Mouse (Mus musculus): Measurements from ENCODE around the gene Kmt2d. TPM values are rescaled to one million over a fixed set of nuclear protein-coding genes. Genes with fewer than 3 reads are reported as not detected.

The Kmt2d gene
- polyA plus RNA-seq, 1 experiment: 37.5 TPM

DNA sequence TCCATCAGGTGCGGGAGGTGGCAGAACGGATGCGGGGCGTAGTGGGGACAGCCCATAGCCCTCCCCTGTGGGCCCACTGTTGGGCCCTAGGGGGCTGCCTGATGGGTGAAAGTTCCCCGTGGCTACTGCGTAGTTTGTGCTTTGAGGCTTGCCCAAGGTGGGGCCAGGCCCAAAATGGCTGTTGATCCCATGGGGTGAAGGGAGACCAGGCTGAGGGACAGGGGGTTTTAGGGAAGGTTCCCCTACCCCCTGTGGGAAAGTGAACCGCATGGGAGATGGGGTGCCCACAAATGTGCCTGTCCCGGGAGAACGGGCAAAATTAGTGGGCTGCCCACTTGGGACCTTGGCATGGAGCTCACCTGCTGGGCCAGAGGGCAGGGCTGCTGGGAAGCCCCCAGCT, 18.9 kb downstream of the Kmt2d start:
- no peak for TF ChIP-seq CTCF (IDR thresholded peaks at IDR 0.05; ENCODE audit: borderline replicate concordance, extremely low read depth, insufficient read depth, insufficient read length)
- TF ChIP-seq POLR2A (IDR thresholded peaks at IDR 0.05; ENCODE audit: borderline replicate concordance, extremely low read depth, insufficient read depth, insufficient read length, poor library complexity, severe bottlenecking): no peak
- no peak for DNase-seq (ENCODE audit: low read depth)

DNA sequence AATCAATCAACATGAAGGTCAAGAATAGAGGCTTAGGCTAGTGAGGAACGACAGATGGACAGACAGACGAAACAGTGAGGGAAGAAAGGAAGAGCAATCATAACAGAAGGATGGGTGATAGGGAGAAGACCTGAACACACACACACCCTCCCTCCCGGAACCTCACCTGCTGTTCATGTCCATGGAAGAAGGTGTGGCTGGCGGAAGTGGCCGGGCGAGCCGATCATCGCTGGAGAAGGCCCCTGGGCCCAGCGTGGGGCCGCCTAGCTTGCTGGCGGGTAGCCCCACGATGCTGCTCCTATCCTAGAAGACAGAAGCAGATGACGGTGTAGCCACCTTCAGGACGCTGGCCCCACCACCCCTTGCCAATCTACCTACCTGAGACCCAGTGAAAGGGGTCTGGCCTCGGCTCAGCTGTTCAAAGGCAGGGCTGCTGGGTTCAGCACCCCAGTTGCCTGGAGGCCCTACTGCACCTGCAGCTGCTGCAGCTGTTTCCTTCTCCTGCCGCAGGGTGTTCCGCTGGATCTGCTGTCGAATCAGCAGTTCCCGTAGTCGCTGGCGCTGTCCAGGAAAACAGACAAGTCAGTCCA, 19.7 kb downstream of the Kmt2d start:
- no peak for TF ChIP-seq POLR2A (IDR thresholded peaks at IDR 0.05; ENCODE audit: borderline replicate concordance, extremely low read depth, insufficient read depth, insufficient read length, poor library complexity, severe bottlenecking)
- no peak for TF ChIP-seq CTCF (IDR thresholded peaks at IDR 0.05; ENCODE audit: borderline replicate concordance, extremely low read depth, insufficient read depth, insufficient read length)
- no peak for DNase-seq (ENCODE audit: low read depth)

DNA sequence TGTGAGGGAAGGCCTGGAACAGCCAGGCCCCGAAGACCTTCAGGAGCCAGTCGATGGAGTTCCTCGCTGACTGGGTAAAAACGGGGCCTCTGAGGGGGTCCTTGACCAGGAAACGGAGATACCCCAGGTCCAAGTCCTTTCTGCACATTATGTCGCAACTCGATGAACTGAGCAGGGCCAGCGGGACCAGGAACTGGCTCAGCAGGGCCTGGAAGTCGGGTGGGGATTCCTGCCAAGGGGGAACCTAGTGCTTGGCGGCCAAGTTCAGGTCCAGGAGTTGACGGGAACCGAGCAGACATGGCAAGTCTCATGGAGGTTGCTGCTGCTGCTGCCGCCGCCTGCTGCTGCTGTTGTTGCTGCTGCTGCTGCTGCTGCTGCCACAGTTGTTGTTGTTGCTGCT, 20.3 kb downstream of the Kmt2d start:
- TF ChIP-seq CTCF (IDR thresholded peaks at IDR 0.05; ENCODE audit: borderline replicate concordance, extremely low read depth, insufficient read depth, insufficient read length) (no peak), POLR2A (IDR thresholded peaks at IDR 0.05; ENCODE audit: borderline replicate concordance, extremely low read depth, insufficient read depth, insufficient read length, poor library complexity, severe bottlenecking) (no peak)
- DNase-seq (ENCODE audit: low read depth): no peak

DNA sequence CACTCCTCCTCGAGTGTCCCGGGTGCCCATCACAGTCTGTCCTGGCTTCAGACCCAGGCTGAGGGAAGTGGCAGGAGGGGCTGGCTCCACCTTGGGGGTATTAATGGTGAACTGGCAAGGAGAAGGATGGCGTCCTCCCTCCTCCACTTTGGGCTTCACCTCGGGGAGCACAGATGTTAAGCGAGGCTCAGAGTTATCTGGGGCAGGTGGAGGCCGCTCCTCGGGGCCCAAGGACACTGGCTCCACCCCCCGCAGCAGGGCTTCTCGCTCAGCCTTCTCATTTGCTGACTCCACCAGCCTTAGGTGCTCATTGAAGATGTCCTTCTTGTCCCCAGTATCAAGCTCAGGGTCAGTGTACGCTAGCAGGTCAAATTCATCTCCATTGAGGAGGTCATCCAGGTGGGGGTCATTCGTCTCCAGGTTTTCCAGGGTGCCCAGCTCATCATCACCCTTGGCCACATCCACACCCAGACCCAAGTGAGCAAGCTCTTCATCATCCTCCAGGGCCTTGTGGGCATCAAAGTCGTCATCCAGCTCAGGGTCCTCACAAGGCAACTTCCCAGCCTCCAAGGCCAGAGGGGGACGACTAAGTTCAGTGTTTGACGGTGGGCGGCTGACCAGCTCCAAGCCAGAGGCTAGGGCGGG, 20.9 kb downstream of the Kmt2d start:
- TF ChIP-seq POLR2A (IDR thresholded peaks at IDR 0.05; ENCODE audit: borderline replicate concordance, extremely low read depth, insufficient read depth, insufficient read length, poor library complexity, severe bottlenecking) (no peak), CTCF (IDR thresholded peaks at IDR 0.05; ENCODE audit: borderline replicate concordance, extremely low read depth, insufficient read depth, insufficient read length) (no peak)
- no peak for DNase-seq (ENCODE audit: low read depth)

DNA sequence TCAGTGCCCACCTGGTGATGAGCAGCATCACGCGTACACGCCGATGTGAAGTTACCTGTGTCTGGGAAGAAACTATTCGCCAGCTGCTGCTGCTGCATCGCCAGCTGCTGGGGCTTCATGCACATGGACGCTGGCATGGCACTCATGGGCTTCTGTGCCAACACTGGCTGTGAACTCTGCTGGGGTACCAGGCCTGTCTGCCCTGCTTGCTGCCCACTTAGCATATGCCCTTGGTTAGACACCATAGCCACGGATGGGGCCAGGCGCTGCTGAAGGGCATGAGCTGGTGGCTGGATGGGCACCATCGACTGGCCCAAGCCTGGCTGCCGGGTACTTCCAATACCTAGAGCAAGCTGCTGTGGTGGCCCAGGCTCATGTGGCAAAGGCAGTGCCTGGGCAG, 21.8 kb downstream of the Kmt2d start:
- TF ChIP-seq POLR2A (IDR thresholded peaks at IDR 0.05; ENCODE audit: borderline replicate concordance, extremely low read depth, insufficient read depth, insufficient read length, poor library complexity, severe bottlenecking) (no peak), CTCF (IDR thresholded peaks at IDR 0.05; ENCODE audit: borderline replicate concordance, extremely low read depth, insufficient read depth, insufficient read length) (no peak)
- DNase-seq (ENCODE audit: low read depth): no peak

DNA sequence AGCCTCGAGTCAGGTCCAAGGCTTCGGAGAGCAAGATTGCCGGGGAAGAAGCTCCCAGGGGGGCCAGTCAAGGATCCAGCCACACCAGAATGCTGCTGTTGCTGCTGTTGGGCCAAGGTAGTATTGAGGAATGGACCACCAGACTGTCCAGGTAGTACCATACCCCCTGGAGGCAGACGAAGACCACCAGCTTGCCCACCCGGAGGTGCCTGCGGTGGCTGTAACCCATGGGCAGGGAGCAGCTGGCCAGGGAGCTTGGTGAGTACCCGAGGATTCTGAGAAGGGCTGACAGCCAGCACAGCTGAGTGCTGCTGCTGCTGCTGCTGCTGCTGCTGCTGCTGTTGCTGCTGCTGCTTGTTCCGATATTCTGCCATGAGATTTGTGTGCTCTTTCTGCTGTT, 24.9 kb downstream of the Kmt2d start:
- DNase-seq (ENCODE audit: low read depth): no peak
- TF ChIP-seq CTCF (IDR thresholded peaks at IDR 0.05; ENCODE audit: borderline replicate concordance, extremely low read depth, insufficient read depth, insufficient read length): no peak
- TF ChIP-seq POLR2A (IDR thresholded peaks at IDR 0.05; ENCODE audit: borderline replicate concordance, extremely low read depth, insufficient read depth, insufficient read length, poor library complexity, severe bottlenecking): no peak

DNA sequence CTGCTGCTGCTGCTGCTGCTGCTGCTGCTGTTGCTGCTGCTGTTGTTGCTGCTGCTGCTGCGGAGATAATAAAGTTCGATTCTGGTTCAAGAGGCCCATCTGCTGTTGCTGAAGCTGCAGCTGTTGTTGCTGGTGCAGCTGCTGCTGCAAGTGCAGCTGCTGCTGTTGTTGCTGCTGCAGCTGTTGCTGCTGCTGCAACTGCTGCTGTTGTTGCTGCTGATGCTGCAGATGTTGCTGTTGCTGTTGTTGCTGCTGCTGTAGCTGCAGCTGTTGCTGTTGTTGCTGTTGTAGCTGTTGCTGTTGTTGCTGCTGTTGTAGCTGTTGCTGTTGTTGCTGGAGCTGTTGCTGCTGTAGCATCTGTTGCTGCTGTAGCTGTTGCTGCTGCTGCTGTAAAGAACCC, 25.9 kb downstream of the Kmt2d start:
- no peak for DNase-seq (ENCODE audit: low read depth)
- TF ChIP-seq CTCF (IDR thresholded peaks at IDR 0.05; ENCODE audit: borderline replicate concordance, extremely low read depth, insufficient read depth, insufficient read length) (no peak), POLR2A (IDR thresholded peaks at IDR 0.05; ENCODE audit: borderline replicate concordance, extremely low read depth, insufficient read depth, insufficient read length, poor library complexity, severe bottlenecking) (no peak)

DNA sequence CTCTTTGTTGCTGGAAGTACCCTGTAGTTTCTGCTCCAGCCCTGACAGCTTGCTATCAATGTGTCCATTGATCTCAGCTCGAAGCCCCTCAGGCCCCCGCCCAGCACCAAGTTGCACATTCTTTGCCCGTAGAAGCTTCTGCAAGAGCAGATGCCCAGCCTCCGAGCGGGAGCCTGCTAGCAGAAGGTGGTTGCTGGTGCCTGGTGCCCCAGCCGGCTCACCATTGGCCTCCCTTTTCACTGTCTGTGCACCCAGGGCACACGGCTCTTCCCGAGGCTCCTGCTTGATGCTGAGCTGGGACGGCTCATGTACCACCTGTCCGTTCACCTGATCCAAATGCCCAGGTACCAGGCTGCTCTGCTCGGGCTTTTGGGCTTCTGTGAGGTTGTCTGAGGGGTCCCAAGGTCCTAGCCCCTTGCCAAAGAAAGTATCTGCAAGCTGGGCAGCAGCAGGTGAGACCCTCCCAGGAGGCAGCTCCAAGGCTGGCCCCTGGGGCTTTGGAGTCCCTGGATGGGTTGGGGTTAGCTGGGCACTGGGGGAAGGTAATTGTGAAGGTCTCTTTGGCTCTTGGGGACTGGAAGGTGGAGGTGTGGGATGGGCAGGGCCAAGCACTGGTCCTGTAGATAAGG, 27.3 kb downstream of the Kmt2d start:
- TF ChIP-seq POLR2A (IDR thresholded peaks at IDR 0.05; ENCODE audit: borderline replicate concordance, extremely low read depth, insufficient read depth, insufficient read length, poor library complexity, severe bottlenecking) (no peak), CTCF (IDR thresholded peaks at IDR 0.05; ENCODE audit: borderline replicate concordance, extremely low read depth, insufficient read depth, insufficient read length) (no peak)
- DNase-seq (ENCODE audit: low read depth): no peak

DNA sequence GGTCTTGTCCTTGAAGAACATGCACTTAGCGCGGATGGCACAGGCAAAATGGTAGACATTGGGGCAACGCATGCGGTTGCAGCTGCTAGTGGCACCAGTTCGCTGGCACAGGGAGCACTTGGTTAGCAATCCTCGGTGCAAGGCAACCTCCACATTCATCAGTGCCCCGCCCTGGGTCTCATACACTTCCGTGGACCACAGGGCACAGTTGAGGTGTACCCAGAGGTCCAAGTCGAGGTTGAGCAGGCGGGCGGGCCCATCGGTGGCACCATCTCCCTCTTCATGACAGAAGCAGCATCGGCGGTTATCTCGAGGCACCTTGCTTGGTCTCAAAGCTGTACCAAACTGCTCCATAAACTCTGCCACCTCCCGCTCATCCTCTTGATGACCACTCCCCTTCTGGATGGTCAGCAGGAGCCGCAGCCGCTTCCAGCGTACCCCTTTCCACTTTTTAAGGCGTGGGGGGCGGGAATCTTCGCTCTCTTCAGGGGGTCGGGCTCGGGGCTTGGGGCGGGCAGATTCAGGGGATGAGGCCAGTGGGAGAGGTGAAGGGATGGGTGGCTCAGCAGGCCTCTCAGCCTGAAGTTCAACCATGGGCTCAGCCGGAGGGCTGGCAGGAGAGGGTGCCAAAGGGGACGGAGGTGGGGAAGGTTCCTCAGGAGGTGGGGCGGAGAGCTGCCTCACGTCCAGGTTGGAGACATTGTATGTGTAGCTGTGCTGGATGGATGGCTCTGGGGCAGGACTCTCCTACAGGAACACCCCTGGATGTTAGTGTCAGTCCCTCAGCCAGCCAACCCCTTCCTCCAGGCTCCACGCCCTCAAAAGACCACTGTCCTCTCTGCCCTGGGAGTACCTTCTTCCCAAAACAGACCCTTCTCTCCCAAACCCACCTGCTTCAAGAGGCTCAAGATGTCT, 31.1 kb downstream of the Kmt2d start:
- no peak for DNase-seq (ENCODE audit: low read depth)
- TF ChIP-seq CTCF (IDR thresholded peaks at IDR 0.05; ENCODE audit: borderline replicate concordance, extremely low read depth, insufficient read depth, insufficient read length): no peak
- no peak for TF ChIP-seq POLR2A (IDR thresholded peaks at IDR 0.05; ENCODE audit: borderline replicate concordance, extremely low read depth, insufficient read depth, insufficient read length, poor library complexity, severe bottlenecking)

DNA sequence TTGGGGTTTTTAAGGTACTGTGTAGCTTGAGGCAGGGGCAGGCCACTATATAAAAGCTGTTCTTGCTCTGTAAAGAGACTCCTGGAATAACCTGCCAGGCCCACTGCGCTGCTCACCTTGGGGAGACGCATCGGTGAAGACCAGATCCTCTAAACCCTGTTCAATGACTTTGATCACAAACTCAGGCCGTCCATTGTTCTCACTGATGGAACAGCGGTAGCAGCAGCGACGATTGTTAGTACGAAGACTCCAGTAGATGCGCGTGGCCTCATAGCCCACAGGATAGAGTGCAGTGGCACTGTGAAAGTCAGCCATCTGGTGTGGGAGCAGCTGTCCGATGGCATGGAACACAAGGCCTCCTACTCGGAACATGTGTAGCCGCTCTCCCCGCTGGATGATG, 31.8 kb downstream of the Kmt2d start:
- no peak for DNase-seq (ENCODE audit: low read depth)
- TF ChIP-seq POLR2A (IDR thresholded peaks at IDR 0.05; ENCODE audit: borderline replicate concordance, extremely low read depth, insufficient read depth, insufficient read length, poor library complexity, severe bottlenecking) (no peak), CTCF (IDR thresholded peaks at IDR 0.05; ENCODE audit: borderline replicate concordance, extremely low read depth, insufficient read depth, insufficient read length) (no peak)

DNA sequence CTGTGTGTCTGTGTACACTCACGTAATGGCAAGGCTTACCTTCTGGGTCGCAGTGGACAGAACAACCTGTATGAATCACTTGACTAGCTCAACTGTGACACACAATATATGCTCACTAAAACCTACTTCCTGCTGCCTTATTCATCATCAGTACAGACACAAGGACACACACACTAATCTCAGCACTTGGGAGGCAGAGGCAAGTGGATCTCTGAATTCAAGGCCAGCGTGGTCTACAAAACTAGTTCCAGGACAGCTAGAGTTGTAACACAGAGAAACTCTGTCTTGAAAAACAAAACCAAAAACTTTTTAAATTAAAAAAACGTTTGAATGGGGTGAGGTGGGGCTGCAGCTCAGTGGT, 33.3 kb downstream of the Kmt2d start:
- TF ChIP-seq POLR2A (IDR thresholded peaks at IDR 0.05; ENCODE audit: borderline replicate concordance, extremely low read depth, insufficient read depth, insufficient read length, poor library complexity, severe bottlenecking): no peak
- no peak for TF ChIP-seq CTCF (IDR thresholded peaks at IDR 0.05; ENCODE audit: borderline replicate concordance, extremely low read depth, insufficient read depth, insufficient read length)
- DNase-seq (ENCODE audit: low read depth): no peak

All from brain, embryonic 14.5 days (tissue).